In the genomic region with DNA sequence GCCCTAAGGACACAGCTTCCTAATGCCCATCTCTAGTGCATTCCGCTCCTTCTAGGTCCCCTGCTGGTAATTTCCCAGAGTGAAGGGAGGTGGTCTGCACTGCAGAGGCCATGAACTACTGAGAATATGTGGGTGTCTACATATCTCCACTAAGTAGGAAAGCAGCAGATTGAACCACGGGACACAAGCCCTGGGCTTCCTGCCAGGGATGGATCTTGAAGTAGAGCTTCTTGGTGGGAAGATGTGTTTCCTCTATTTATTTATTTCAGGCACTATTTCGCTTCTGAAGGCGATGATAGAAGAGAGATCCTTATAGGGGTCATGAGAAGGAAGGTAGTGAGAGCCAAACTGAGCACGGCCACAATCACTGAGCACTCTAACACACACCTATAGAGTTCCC, we compare ENCODE assay signal across 10 mouse cellular contexts.
DNase-seq lines count a peak whose midpoint lies in the region; ATAC-seq lines count a peak whose summit lies in the region.
"Had no signal": no experiment of that assay in that cellular context is flagged by ENCODE, and none has a peak within 500 bp of the region (broad histone marks: within the 10 kb centered on the region; RNA-seq: fewer than 3 reads in every experiment).

No protein-coding gene starts in this region.

- H3K27me3 ChIP-seq in heart, embryonic 13.5 days (replicated peaks), result no peaks in the 10 kb centered on the region
- no peaks in the 10 kb centered on the region for H3K27me3 ChIP-seq in hindbrain, embryonic 14.5 days (ENCODE audit: control insufficient read depth, insufficient read depth, low read length)
- no peaks in the 10 kb centered on the region for H3K27me3 ChIP-seq in neural tube, embryonic 14.5 days (ENCODE audit: control insufficient read depth, insufficient read depth, low read length)

- H3K9ac ChIP-seq in heart, embryonic 13.5 days, result no peak overlapping the region
- H3K9ac ChIP-seq in hindbrain, embryonic 14.5 days, result no peak overlapping the region
- H3K9ac ChIP-seq in neural tube, embryonic 14.5 days (replicated peaks; ENCODE audit: low read depth, low read length), result no peak overlapping the region

- no peak overlapping the region; the same call in 1 of the 2 replicates for H3K4me3 ChIP-seq in heart, embryonic 13.5 days
- no peak overlapping the region for H3K4me3 ChIP-seq in hindbrain, embryonic 14.5 days (replicated peaks; ENCODE audit: low read length)
- H3K4me3 ChIP-seq in neural tube, embryonic 14.5 days (ENCODE audit: low read depth, low read length), result no peak overlapping the region

- H3K4me1 ChIP-seq in heart, embryonic 13.5 days, result peaks cover 28% of the 10 kb centered on the region
- H3K4me1 ChIP-seq in hindbrain, embryonic 14.5 days (replicated peaks; ENCODE audit: control insufficient read depth, insufficient read depth, low read length), result peaks cover 22% of the 10 kb centered on the region
- H3K4me1 ChIP-seq in neural tube, embryonic 14.5 days (ENCODE audit: control insufficient read depth, insufficient read depth, low read length), result peaks cover 6% of the 10 kb centered on the region; the same call in 1 of the 2 replicates

- no peak for ATAC-seq in heart, embryonic 13.5 days (ENCODE audit: extremely low read depth, insufficient number of reproducible peaks, low FRiP score, low TSS enrichment)
- no peak for ATAC-seq in hindbrain, embryonic 14.5 days (ENCODE audit: low FRiP score)
- ATAC-seq in neural tube, embryonic 14.5 days (ENCODE audit: low read depth), result no peak

- DNase-seq in heart, adult 9 months (ENCODE audit: low spot score in 2 of 2), result no peak
- DNase-seq in lung, postnatal 10 days, result peak; percentile 55
- DNase-seq in lung, postnatal 14 days, result no peak
- DNase-seq in hindbrain, embryonic 14.5 days (ENCODE audit: low spot score), result no peak
- no peak for DNase-seq in frontal cortex, postnatal 14 days (ENCODE audit: low spot score in 2 of 2)
- no peak for DNase-seq in embryo, embryonic 10 days (ENCODE audit: low spot score)
- DNase-seq: kidney, adult 2 months had no signal

- peak overlapping the region; percentile 79 for H3K4me2 ChIP-seq in heart, embryonic 13.5 days
- H3K4me2 ChIP-seq in hindbrain, embryonic 14.5 days (replicated peaks), result peak overlapping the region; percentile 85
- H3K4me2 ChIP-seq in neural tube, embryonic 14.5 days (ENCODE audit: low read depth, low read length), result peak overlapping the region; percentile 70; the same call in 1 of the 2 replicates

- 0 out of 2 replicates have a peak, but pooled peaks cover 2% of the 10 kb centered on the region for H3K36me3 ChIP-seq in heart, embryonic 13.5 days
- no peaks in the 10 kb centered on the region for H3K36me3 ChIP-seq in hindbrain, embryonic 14.5 days (replicated peaks; ENCODE audit: control insufficient read depth, insufficient read depth)
- no peaks in the 10 kb centered on the region for H3K36me3 ChIP-seq in neural tube, embryonic 14.5 days (ENCODE audit: control insufficient read depth, insufficient read depth, low read length)
- H3K36me3 ChIP-seq: G1E had no signal

- H3K27ac ChIP-seq in heart, embryonic 13.5 days (replicated peaks), result no peak overlapping the region
- no peak overlapping the region for H3K27ac ChIP-seq in hindbrain, embryonic 14.5 days
- no peak overlapping the region for H3K27ac ChIP-seq in neural tube, embryonic 14.5 days (ENCODE audit: low read depth, low read length)

- H3K9me3 ChIP-seq in heart, embryonic 13.5 days, result no peaks in the 10 kb centered on the region
- H3K9me3 ChIP-seq in hindbrain, embryonic 14.5 days (ENCODE audit: control insufficient read depth, low read length), result no peaks in the 10 kb centered on the region
- no peaks in the 10 kb centered on the region for H3K9me3 ChIP-seq in neural tube, embryonic 14.5 days (ENCODE audit: control insufficient read depth, low read length)
- H3K9me3 ChIP-seq: G1E had no signal

- 75% methylated on average over 5 of the region's 5 CpGs for WGBS in heart, embryonic 13.5 days
- 87% methylated on average over 5 of the region's 5 CpGs for WGBS in hindbrain, embryonic 14.5 days
- WGBS in neural tube, embryonic 14.5 days, result 84% methylated on average over 5 of the region's 5 CpGs
